Mouse (Mus musculus) brown adipose tissue, adult 24 weeks (tissue): Measurements from ENCODE around the gene Atcay. TPM values are rescaled to one million over a fixed set of nuclear protein-coding genes. Genes with fewer than 3 reads are reported as not detected.
"Not testable (repeated sequence)": the region's sequence is repeated elsewhere in the genome, so short reads cannot be mapped to it uniquely, and the experiment has no call there.

Source experiments
- H3K27ac ChIP-seq: fragments of 200-500 bp; replicated peaks from 2 replicates; pipeline ENCODE4 v1.5.1; 2012; ENCODE audit warnings: low read depth, mild to moderate bottlenecking, low read length
- H3K4me1 ChIP-seq: fragments of 200-500 bp; 2 replicates; pipeline ENCODE4 v1.6.1; 2012; ENCODE audit warnings: low read length, mixed read lengths; ENCODE audit not compliant: control insufficient read depth, insufficient read depth, insufficient read length
- H3K4me3 ChIP-seq: fragments of 200-500 bp; 2 replicates; pipeline ENCODE4 v1.5.1; 2012; ENCODE audit warnings: low read depth, mild to moderate bottlenecking, low read length, moderate library complexity; ENCODE audit not compliant: insufficient read depth
- polyA plus RNA-seq: library from polyadenylated mRNA; stranded (reverse); fragments of >200 nt; gene quantifications from 2 replicates; pipeline ENCODE4 v1.2.4, GENCODE M21; 2012; ENCODE audit not compliant: missing spikeins, insufficient read depth, insufficient read length

Atcay gene
- polyA plus RNA-seq, 1 experiment = not detected

DNA sequence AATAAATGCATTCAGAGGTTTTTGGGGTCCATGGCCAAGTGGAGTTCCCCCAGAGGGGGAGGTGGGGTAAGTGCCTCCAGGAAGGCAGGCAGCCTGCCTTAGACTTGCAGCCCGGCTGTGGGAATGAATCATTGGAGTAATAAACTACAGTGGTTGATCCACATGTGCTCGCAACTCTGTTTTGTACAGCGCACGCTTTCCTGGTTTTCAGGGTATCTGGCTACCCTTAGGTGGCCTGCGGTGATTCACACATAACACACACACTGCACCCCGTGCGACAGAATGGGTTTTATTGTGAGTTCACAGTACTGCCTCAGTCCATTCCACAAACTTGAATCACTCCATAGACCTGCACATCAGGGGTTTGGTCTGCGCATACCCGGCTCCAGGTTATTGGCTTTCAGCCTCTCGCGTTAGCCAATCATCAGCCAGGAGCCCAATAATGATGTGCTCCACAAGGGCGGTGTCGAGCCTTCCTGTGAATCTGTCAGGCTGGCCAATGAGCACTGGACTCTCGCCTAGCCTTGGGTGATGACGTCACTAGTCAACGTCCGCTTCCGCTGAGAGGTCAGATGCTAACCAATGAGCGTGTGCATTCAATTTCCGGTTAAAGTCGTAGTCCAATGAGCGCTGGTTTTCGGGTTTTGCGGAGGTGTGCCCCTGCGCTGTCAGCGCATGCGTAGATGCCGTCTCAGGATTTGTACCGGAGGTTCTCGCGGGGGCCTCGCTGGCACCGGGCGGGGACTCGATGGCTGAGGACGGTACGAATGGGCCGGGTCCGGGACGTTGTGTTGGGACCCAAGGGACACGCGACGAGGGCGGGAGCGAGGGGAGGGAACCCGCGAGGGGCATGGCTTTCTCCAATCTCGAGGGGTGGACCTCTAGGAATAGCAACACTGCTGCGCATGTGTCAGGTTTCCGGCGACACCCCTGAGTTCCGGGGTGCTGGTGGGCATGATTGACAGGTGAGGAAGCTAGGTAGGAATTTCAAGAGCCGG lies 48.0 kb downstream of the Atcay start, which contains the start of gene Dapk3:
Gene Dapk3 (plus strand): TSS at position 670 of the 998 bp plus-strand sequence.
- H3K27ac ChIP-seq = peak within 1 kb of the TSS; percentile 82
- H3K4me1 ChIP-seq = no peaks in the 10 kb centered on the region; the same call in 1 of the 2 replicates
- peak within 1 kb of the TSS; percentile 75 for H3K4me3 ChIP-seq

DNA sequence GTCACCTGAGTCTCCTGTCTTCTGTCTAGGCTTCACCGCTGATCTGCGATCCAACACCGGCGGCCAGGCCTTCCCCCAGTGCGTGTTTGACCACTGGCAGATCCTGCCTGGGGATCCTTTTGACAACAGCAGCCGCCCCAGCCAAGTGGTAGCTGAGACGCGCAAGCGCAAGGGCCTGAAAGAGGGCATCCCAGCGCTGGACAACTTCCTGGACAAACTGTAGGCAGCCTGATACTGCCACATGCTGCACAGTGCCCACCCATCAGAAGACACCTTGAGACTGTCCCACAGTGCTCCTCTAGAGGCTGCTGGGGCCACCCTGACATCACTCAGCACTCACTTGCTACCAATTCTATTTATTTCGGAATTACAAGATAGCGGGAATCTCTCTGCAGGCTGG lies 48.8 kb downstream of the Atcay start:
- H3K4me3 ChIP-seq, H3K4me1 ChIP-seq, H3K27ac ChIP-seq: not testable (repeated sequence)

GRCm38 (mm10) chr10:81180946-81181345 lies 49.7 kb downstream of the Atcay start:
- no peaks in the 10 kb centered on the region; the same call in 1 of the 2 replicates for H3K4me1 ChIP-seq
- no peak overlapping the region for H3K4me3 ChIP-seq
- no peak overlapping the region for H3K27ac ChIP-seq

GRCm38 (mm10) chr10:81179451-81180342 lies 50.9 kb downstream of the Atcay start:
- Histone ChIP-seq H3K4me1 (no peaks in the 10 kb centered on the region; the same call in 1 of the 2 replicates), H3K4me3 (no peak overlapping the region), H3K27ac (no peak overlapping the region)

DNA sequence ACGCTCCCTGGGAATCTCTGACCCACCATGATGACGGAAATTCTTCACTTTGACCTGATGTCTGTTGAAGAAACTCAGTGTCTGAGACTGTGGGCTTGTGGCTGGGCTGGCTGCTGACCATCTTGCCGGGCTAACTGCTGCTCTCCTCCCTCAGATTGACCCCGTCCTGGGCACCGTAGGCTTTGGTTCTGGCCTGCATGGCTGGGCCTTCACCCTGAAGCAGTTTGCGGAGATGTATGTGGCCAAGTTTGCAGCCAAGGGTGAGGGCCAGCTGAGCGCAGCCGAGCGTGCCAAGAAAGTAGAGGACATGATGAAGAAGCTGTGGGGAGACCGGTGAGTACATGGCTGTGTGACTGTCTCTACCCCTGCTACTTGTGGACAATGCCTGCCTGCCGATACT lies 51.7 kb downstream of the Atcay start:
- Histone ChIP-seq H3K27ac (no peak overlapping the region), H3K4me1 (no peaks in the 10 kb centered on the region; the same call in 1 of the 2 replicates), H3K4me3 (0 out of 2 replicates have a peak overlapping the region, but pooled peaks have one; percentile 85)

DNA sequence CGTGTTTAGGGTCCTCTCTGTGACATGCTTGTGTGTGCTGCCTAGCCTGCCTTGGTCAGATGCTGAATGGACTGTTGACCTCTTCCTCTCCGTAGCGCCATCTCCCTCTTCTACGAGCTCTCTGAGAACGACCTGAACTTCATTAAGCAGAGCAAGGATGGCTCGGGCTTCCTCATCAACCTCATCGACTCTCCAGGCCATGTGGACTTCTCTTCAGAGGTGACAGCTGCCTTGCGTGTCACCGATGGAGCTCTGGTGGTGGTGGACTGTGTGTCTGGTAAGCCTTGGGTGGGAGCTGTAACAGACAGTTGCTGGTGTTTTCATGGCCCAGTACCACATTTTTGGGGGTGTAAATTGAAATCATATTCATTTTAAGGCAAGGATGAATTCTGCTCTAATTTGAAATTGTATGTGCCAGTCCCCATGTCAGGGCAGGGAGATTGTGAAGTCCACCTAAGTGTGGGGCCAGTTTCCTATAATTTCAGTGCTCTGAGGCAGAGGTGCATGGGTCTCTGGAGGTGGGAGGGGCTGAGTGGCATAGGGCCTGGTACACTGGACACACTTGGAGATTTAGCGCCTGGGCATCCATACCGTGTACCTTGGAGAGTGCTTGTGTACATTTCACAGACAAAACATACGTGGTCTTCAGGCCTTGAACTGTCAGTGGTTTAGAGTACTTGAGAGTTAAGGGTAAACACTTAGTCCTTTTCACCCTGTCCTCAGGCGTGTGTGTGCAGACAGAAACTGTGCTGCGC lies 52.5 kb downstream of the Atcay start:
- Histone ChIP-seq H3K4me3 (peak overlapping the region; percentile 85), H3K4me1 (no peaks in the 10 kb centered on the region; the same call in 1 of the 2 replicates), H3K27ac (no peak overlapping the region)

DNA sequence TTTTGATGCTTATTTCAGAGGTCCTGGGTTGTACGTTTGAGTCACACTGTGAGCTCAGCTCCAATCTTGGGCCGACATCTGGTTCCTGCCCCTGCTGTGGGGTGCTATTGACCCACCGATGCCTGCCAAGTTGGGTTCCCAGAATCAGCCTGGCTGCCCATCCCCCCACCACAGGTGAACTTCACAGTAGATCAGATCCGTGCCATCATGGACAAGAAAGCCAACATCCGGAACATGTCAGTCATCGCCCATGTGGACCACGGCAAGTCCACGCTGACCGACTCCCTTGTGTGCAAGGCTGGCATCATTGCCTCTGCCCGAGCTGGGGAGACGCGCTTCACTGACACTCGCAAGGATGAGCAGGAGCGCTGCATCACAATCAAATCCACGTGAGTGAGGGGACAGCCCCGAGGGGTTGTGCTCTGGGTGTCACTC lies 53.1 kb downstream of the Atcay start:
- no peaks in the 10 kb centered on the region; the same call in 1 of the 2 replicates for H3K4me1 ChIP-seq
- H3K4me3 ChIP-seq = peak overlapping the region; percentile 85
- H3K27ac ChIP-seq = peak overlapping the region; percentile 88

DNA sequence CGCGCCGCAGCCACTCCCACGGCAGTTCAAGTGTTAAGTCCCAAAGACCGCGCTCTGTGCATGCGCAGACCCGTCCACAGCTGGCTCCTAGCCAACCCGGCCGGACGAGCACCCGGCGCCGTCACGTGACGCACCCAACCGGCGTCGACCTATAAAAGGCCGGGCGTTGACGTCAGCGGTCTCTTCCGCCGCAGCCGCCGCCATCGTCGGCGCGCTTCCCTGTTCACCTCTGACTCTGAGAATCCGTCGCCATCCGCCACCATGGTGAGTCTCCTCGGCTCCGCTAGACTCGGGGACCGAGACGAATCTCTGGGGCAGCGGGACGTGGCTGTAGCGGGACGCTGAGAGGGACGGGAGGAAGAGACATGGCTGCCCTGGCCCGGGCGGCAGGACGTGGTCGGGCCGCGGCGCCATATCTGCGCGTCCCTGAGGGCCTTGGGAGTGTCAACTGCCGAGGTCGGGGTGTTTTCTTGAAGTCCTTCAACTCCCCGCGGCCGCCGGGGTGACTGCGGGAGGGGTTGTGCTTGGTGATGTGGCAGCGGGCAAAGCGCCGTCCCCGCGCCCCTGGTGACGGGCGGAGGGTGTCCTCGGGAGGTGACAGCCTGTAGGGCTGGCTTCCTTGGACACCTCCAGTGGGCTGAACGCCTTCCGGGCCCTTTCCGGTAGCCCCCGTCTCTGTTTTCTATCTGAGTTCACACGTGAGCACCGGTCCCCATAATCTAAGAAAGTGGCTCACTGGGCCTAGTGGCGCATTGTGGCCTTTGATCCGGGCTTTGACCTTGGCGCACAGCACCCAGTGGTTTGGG lies 54.0 kb downstream of the Atcay start, which contains the start of gene Eef2:
Gene Eef2 (plus strand): TSS at position 166 of the 806 bp plus-strand sequence.
- Histone ChIP-seq H3K27ac (peak within 1 kb of the TSS; percentile 88), H3K4me1 (no peaks in the 10 kb centered on the region; the same call in 1 of the 2 replicates), H3K4me3 (peak within 1 kb of the TSS; percentile 85)

- Histone ChIP-seq H3K4me3 (peak overlapping the region; percentile 61), H3K27ac (peak overlapping the region; percentile 85), H3K4me1 (no peaks in the 10 kb centered on the region; the same call in 1 of the 2 replicates)
Measured at GRCm38 (mm10) chr10:81175936-81176465, 54.6 kb downstream of the Atcay start.

- not testable (repeated sequence) for H3K4me1 ChIP-seq
- Histone ChIP-seq H3K4me3 (peak overlapping the region; percentile 1; the same call in 1 of the 2 replicates), H3K27ac (peak overlapping the region; percentile 85)
Measured at GRCm38 (mm10) chr10:81175345-81175701, 55.3 kb downstream of the Atcay start.

- peak overlapping the region; percentile 53 for H3K27ac ChIP-seq
- peak overlapping the region; percentile 26 for H3K4me3 ChIP-seq
- no peaks in the 10 kb centered on the region; the same call in 1 of the 2 replicates for H3K4me1 ChIP-seq
Measured at GRCm38 (mm10) chr10:81174617-81175344, 55.9 kb downstream of the Atcay start.

- peak overlapping the region; percentile 47 for H3K4me3 ChIP-seq
- H3K27ac ChIP-seq = peak overlapping the region; percentile 76
- no peaks in the 10 kb centered on the region; the same call in 1 of the 2 replicates for H3K4me1 ChIP-seq
Measured at GRCm38 (mm10) chr10:81173132-81173531, 57.5 kb downstream of the Atcay start.

- Histone ChIP-seq H3K27ac (peak overlapping the region; percentile 38; the same call in 1 of the 2 replicates), H3K4me3 (peak overlapping the region; percentile 33)
- H3K4me1 ChIP-seq = not testable (repeated sequence)
Measured at GRCm38 (mm10) chr10:81169411-81169900, 61.2 kb downstream of the Atcay start.
